Mouse (Mus musculus) embryonic facial prominence, embryonic 13.5 days (tissue): ENCODE results near the gene Poc1a. TPM values are rescaled to one million over a fixed set of nuclear protein-coding genes. Genes with fewer than 3 reads are reported as not detected.

Experiments
- ATAC-seq: fragments of 200-750 bp; cut with Nextera tagmentation; 2 replicates; pipeline ENCODE4 v1.8.0; 2017; ENCODE audit warnings: low read depth; ENCODE audit not compliant: insufficient number of reproducible peaks, insufficient read depth, low FRiP score, low TSS enrichment
- H3K27ac ChIP-seq: fragments of 300-500 bp; sonication (generic); 2 replicates; pipeline ENCODE4 v1.5.1; 2015; ENCODE audit warnings: moderate library complexity, mild to moderate bottlenecking, inconsistent platforms
- H3K27me3 ChIP-seq: fragments of 300-500 bp; sonication (generic); 2 replicates; pipeline ENCODE4 v1.6.1; 2015; ENCODE audit warnings: mild to moderate bottlenecking, inconsistent platforms
- H3K36me3 ChIP-seq: fragments of 300-500 bp; sonication (generic); 2 replicates; pipeline ENCODE4 v1.6.1; 2015; ENCODE audit warnings: mild to moderate bottlenecking, inconsistent platforms
- H3K4me1 ChIP-seq: fragments of 300-500 bp; sonication (generic); 2 replicates; pipeline ENCODE4 v1.6.1; 2015; ENCODE audit warnings: inconsistent platforms
- H3K4me2 ChIP-seq: fragments of 300-500 bp; sonication (generic); 2 replicates; pipeline ENCODE4 v1.6.1; 2015; ENCODE audit warnings: moderate library complexity, mild to moderate bottlenecking, inconsistent platforms
- H3K4me3 ChIP-seq: fragments of 300-500 bp; sonication (generic); 2 replicates; pipeline ENCODE4 v1.5.1; 2015; ENCODE audit warnings: mild to moderate bottlenecking, inconsistent platforms
- H3K9ac ChIP-seq: fragments of 300-500 bp; sonication (generic); 2 replicates; pipeline ENCODE4 v1.6.1; 2015; ENCODE audit warnings: mild to moderate bottlenecking, inconsistent platforms
- H3K9me3 ChIP-seq: fragments of 300-500 bp; sonication (generic); 2 replicates; pipeline ENCODE4 v1.6.1; 2016; ENCODE audit warnings: inconsistent platforms
- WGBS: fragments of 180-500 bp; shearing (Covaris S2); methylation state at CpG from one replicate; pipeline ENCODE4 v1.1.7; 2015; ENCODE audit warnings: mixed read lengths; 5-methylcytosine and 5-hydroxymethylcytosine counted together
- polyA plus RNA-seq: library from polyadenylated mRNA; unstranded; fragments of >200 nt; fragmentation: Nextera tagmentation; extraction: Ambion mirVana; gene quantifications from 2 replicates; pipeline ENCODE4 v1.2.1, GENCODE M21; 2015

The Poc1a gene
- polyA plus RNA-seq, result 22.9 and 26.0 TPM in 2 replicates

DNA sequence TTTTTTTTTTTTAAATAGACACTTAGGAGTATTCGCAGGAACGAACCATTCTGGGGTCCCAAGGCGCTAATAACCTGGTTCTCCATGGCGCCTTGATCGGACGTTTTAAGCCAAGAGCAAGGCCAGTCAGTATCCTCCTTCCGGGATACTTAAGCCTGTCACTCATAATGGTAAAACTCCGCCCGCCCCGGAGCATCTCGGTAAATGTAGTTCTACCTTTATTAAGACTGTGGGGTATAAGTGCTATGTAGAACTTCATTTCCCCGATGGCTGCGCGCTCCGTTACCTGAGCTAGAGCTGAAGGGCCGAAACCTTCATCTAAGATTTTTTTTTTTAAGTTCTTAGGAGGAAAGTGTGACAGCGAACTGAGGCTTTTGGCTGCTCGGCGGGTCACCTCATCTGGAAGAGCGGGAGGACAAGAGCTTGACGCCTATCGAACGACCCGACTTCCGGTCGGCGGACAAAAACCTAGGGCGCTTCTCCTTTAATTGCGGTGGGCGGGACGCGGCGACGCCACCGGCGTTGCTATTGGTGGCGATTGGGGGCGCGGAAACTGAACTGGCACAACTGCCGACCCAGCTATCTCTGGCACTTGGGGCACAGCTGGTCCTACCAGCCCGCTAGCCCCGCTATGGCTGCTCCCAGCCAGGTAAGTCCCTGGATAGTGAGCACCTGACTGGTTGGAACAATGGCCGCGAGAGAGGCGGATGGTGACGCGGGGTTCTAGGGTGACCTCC lies at the start of gene Poc1a:
Gene Poc1a, plus strand, starts transcription at position 254 of the 737 bp plus-strand sequence.
- Histone ChIP-seq H3K36me3 (peaks cover 22% of the 10 kb centered on the region), H3K9me3 (no peaks in the 10 kb centered on the region), H3K27me3 (no peaks in the 10 kb centered on the region), H3K9ac (peak within 1 kb of the TSS; percentile 75), H3K4me2 (peak within 1 kb of the TSS; percentile 93), H3K4me3 (peak within 1 kb of the TSS; percentile 68), H3K4me1 (peaks cover 14% of the 10 kb centered on the region), H3K27ac (peak within 1 kb of the TSS; percentile 66)
- under 1% methylated on average over 47 of the region's 47 CpGs for WGBS
- ATAC-seq, result peak; percentile 91

DNA sequence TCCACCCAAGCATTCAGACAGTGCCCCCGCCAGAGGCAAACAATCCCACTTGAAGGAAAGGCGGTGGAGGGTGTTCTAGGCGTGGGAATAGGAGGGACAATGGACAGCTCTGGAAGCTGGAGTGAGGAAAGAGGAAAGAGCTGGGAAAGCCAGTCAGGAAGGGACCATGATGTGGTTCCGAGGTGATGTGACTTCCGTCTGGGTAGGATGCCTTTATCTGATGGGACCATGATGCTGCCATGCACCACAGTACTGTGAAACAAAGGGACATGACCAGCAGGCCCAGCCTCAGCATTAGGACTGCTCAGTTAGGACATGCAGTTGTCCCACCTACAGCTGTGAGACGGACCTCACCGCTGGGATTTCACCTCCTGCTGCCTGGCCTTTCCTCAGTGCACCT lies 49.6 kb upstream of the Poc1a start:
- H3K36me3 ChIP-seq, result peaks cover 46% of the 10 kb centered on the region
- 84% methylated on average over 7 of the region's 7 CpGs for WGBS
- H3K27ac ChIP-seq, result no peak overlapping the region
- no peak overlapping the region for H3K9ac ChIP-seq
- no peak overlapping the region for H3K4me2 ChIP-seq
- H3K9me3 ChIP-seq, result no peaks in the 10 kb centered on the region
- H3K27me3 ChIP-seq, result peaks cover 4% of the 10 kb centered on the region
- H3K4me3 ChIP-seq, result no peak overlapping the region
- H3K4me1 ChIP-seq, result peaks cover 4% of the 10 kb centered on the region
- no peak for ATAC-seq

DNA sequence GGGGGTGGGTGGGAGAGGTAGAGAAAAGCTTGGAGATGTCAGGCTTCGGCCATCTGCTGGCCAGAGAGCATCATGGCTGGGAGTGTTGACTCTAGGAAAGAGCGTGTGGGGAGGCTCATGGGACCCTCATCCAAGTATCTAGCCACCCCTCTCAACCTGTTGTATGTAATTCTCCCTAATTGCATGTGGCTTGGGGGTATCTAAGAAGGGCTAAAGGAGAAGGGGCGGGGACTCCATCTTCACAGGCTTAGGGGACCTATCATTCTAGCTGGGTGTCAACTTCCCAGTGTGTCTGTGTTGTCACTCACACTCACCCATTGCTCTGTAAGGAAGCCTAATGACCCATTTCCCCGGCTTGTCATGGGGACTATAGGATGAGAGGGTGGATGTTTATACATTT lies 49.0 kb upstream of the Poc1a start:
- H3K4me3 ChIP-seq, result no peak overlapping the region
- no peaks in the 10 kb centered on the region; the same call in 1 of the 2 replicates for H3K4me1 ChIP-seq
- no peaks in the 10 kb centered on the region for H3K27me3 ChIP-seq
- no peak for ATAC-seq
- H3K9me3 ChIP-seq, result no peaks in the 10 kb centered on the region
- H3K4me2 ChIP-seq, result no peak overlapping the region
- peaks cover 52% of the 10 kb centered on the region for H3K36me3 ChIP-seq
- no peak overlapping the region for H3K9ac ChIP-seq
- H3K27ac ChIP-seq, result no peak overlapping the region
- WGBS, result 86% methylated on average over 4 of the region's 4 CpGs

DNA sequence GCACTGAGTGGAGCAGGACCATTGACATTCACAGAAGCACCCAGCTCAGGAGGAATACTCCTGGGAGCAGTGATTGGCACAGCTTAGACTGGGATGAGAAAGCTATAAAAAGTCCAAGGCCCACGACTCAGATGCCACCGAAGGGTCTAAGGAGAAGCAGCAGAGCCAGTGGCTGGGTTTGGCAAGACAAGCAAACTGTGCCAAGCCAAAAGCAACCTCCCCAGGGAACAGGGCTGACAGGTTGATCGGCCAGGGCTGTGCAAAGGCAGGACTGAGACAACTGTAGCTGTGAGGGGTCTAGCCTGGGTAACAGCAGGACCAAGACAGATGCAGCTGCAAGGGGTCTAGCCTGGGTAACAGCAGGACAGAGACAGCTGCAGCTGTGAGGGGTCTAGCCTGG lies 47.9 kb upstream of the Poc1a start:
- Histone ChIP-seq H3K9me3 (no peaks in the 10 kb centered on the region), H3K27ac (no peak overlapping the region), H3K9ac (no peak overlapping the region), H3K4me1 (no peaks in the 10 kb centered on the region; the same call in 1 of the 2 replicates), H3K4me3 (no peak overlapping the region), H3K36me3 (peaks cover 63% of the 10 kb centered on the region), H3K27me3 (no peaks in the 10 kb centered on the region), H3K4me2 (no peak overlapping the region)
- WGBS, result 88% methylated on average over 3 of the region's 3 CpGs
- ATAC-seq, result no peak

DNA sequence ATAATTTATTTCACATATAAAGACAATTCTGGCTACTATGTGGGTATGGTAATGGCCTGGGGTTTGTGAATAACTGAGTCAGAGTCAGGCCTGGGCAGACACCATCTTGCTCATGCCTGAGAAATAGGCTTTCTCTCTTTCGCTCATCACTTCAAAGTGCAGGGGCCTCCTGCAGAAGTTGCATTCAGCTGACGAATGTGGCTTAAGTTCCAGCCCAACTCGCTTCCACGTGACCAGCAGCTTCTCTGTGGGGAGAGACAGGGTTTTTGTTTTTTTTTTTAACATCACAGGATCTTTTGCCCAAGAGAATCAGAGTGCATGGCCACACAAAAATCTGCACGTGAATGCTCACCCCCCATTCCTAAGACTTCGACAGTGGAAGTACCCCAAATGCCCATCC lies 46.9 kb upstream of the Poc1a start:
- H3K36me3 ChIP-seq, result peaks cover 73% of the 10 kb centered on the region

DNA sequence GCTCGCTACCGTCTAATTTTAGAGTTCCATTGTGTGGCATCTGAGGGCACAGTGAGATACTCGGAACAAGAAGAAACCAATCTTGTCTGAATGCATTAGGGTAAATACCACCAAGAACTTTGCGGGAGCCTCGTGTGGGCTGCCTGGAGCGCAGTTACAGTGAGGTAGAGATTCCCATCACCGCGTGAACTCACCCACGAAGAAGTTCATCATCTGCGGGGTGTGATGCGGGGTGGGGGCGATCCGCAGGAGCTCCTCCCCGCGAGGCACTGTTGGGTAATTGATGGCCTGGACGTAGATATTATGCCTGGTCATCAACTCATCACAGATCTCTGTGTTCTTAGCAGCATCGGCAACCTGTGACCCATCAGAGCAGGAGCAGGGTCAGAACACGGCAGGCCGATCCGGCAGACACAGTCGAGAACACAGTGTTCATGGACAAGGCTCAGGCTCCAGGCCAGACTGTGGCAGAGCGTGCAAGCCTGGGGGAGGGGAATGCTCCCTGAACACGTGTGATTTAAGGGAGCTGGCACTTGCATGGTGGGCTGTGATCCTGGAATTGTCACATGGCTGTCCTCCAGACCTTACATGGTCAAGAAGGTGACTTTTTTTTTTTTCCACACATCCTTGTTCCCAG lies 45.5 kb upstream of the Poc1a start:
- Histone ChIP-seq H3K9me3 (no peaks in the 10 kb centered on the region), H3K9ac (no peak overlapping the region), H3K4me3 (no peak overlapping the region), H3K4me2 (no peak overlapping the region), H3K27ac (no peak overlapping the region), H3K36me3 (peaks cover 87% of the 10 kb centered on the region), H3K27me3 (no peaks in the 10 kb centered on the region), H3K4me1 (no peaks in the 10 kb centered on the region; the same call in 1 of the 2 replicates)
- ATAC-seq, result no peak
- WGBS, result 89% methylated on average over 23 of the region's 23 CpGs

More for the DNA sequence above, 46.9 kb upstream of the Poc1a start:
- Histone ChIP-seq H3K27ac (no peak overlapping the region), H3K4me1 (no peaks in the 10 kb centered on the region; the same call in 1 of the 2 replicates), H3K4me3 (no peak overlapping the region), H3K27me3 (no peaks in the 10 kb centered on the region), H3K9me3 (no peaks in the 10 kb centered on the region), H3K4me2 (no peak overlapping the region), H3K9ac (no peak overlapping the region)
- no peak for ATAC-seq
- 83% methylated on average over 6 of the region's 6 CpGs for WGBS

DNA sequence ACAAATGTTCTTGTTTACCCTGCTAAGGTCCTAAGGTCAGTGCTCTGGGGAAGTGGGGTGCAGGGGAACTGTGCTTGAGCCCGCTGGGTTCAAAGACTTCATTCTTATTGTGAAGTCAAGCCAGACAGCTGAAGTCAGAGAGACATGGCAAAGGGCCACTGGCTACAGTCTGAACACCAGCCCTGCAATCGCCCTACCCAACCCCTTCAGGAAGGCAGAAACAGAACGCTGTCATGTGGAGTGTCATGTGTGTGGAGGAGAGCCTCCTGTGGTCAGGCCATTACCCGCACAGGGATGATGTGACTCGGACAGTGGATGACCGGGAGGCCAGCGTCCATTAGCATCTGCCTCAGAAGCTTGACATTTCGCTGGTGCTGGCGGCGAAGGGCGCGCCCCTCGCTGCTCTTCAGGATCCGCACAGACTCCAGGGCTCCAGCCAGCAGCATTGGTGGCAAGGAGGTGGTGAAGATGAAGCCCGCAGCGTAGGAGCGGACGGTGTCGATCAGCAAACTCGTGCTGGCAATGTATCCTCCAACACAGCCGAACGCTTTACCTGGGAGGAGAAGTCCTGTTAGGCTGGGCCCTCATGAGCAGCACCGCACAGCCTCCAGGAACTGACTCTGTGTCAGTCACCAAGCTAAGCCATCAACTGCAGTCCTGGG lies 44.6 kb upstream of the Poc1a start:
- H3K9ac ChIP-seq, result no peak overlapping the region
- ATAC-seq, result no peak
- H3K27ac ChIP-seq, result 0 out of 2 replicates have a peak overlapping the region, but pooled peaks have one; percentile 11
- no peaks in the 10 kb centered on the region for H3K9me3 ChIP-seq
- WGBS, result 90% methylated on average over 23 of the region's 23 CpGs
- no peaks in the 10 kb centered on the region for H3K27me3 ChIP-seq
- H3K4me1 ChIP-seq, result no peaks in the 10 kb centered on the region
- H3K4me2 ChIP-seq, result no peak overlapping the region
- peaks cover 96% of the 10 kb centered on the region for H3K36me3 ChIP-seq
- no peak overlapping the region for H3K4me3 ChIP-seq

DNA sequence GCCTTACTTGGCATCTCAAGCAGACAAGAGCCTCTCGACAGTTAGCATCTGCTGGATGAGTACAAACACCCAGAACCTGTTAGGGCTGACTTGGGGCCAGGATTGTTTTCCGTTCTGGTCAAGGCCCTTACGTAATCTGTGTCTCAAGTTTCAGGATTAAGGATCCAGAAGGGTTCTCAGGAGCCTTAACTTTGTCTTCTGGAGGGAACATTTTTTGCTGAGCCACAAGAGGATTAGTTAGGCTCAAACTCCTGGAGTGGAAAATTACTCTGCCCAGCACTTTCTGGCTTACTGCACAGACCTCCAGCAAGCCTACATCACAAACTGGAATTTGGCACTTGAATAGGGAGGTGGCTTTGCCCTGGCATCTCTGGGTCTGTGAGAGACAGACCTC lies 44.0 kb upstream of the Poc1a start:
- H3K27me3 ChIP-seq, result no peaks in the 10 kb centered on the region
- 62% methylated on average over 3 of the region's 3 CpGs for WGBS
- no peaks in the 10 kb centered on the region for H3K9me3 ChIP-seq
- H3K4me3 ChIP-seq, result no peak overlapping the region
- H3K27ac ChIP-seq, result no peak overlapping the region
- no peak overlapping the region for H3K9ac ChIP-seq
- no peaks in the 10 kb centered on the region for H3K4me1 ChIP-seq
- ATAC-seq, result no peak
- H3K4me2 ChIP-seq, result no peak overlapping the region
- H3K36me3 ChIP-seq, result peaks cover 100% of the 10 kb centered on the region

DNA sequence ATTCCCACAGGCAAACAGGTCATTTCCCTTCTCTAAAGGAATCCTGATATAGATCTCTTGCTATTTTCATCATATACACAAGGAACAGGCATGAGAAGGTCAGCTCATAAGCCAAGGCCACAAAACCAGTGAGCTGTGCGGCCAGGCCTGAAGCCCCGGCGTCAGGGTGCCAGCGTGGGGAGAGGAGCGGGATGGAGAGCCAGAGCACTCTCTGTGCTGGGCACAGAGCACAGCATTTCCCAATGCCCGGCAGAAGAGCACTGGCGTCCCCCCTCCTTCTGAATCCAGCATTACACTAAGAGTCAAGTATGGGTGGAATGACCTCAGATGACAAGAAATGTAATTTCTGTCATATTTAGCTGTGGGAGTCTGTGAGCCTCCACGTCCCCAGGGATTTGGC lies 43.5 kb upstream of the Poc1a start:
- H3K27me3 ChIP-seq, result no peaks in the 10 kb centered on the region
- no peak overlapping the region for H3K4me2 ChIP-seq
- no peak overlapping the region for H3K27ac ChIP-seq
- no peaks in the 10 kb centered on the region for H3K9me3 ChIP-seq
- no peaks in the 10 kb centered on the region for H3K4me1 ChIP-seq
- 88% methylated on average over 8 of the region's 8 CpGs for WGBS
- peaks cover 100% of the 10 kb centered on the region for H3K36me3 ChIP-seq
- no peak for ATAC-seq
- no peak overlapping the region for H3K4me3 ChIP-seq
- no peak overlapping the region for H3K9ac ChIP-seq

DNA sequence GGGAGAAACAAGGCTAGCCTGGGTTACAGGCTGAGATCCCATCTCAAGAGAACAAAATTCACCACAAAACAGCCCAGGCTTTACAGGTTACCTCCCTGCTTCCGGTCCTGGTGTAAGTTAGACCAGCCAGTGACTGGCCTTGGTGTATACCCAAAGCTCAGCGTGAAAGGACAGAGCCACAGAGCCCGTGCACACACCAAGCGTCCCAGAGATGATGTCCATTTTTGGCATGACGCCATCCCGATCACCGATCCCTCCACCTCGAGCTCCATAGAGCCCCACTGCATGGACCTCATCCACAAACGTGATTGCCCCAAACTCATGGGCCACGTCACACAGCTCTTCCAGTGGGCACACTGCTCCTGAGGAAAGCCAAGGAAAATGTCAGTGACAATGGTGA lies 43.0 kb upstream of the Poc1a start:
- Histone ChIP-seq H3K4me2 (no peak overlapping the region), H3K9me3 (no peaks in the 10 kb centered on the region), H3K4me3 (no peak overlapping the region), H3K4me1 (no peaks in the 10 kb centered on the region), H3K27me3 (no peaks in the 10 kb centered on the region), H3K27ac (no peak overlapping the region), H3K36me3 (peaks cover 100% of the 10 kb centered on the region), H3K9ac (no peak overlapping the region)
- ATAC-seq, result no peak
- WGBS, result 92% methylated on average over 10 of the region's 10 CpGs

DNA sequence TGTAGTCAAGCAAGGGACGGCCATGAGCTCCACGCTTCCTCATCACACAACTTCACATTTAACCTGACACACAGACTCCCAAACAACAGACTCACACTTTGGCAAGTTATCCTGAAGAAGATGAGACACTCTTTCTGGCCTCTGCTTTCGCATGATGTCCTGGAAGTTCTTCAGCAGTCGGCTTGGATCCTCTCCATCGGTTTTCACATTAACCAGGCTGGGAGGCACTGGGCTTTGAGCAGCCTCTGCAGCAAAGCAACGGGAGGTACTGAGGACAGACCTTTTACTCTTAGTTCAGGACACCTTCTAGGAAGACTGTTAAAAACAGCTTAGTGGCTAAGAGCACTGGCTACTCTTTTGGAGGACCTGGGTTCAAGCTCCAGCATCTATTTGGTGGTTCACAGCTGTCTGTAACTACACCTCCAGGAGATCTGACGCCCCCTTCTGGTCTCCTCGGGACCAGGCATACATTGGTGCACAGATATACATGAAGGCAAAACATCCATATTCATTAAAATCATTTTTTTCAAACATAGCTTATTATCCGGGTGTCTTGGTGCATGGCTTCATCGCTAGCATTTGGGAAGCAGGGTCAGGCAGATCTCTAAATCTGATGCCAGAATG lies 39.2 kb upstream of the Poc1a start:
- Histone ChIP-seq H3K4me3 (no peak overlapping the region), H3K27me3 (no peaks in the 10 kb centered on the region), H3K27ac (no peak overlapping the region), H3K9ac (no peak overlapping the region), H3K9me3 (no peaks in the 10 kb centered on the region), H3K4me1 (peaks cover 7% of the 10 kb centered on the region), H3K36me3 (peaks cover 73% of the 10 kb centered on the region), H3K4me2 (no peak overlapping the region)
- ATAC-seq, result no peak
- 91% methylated on average over 10 of the region's 10 CpGs for WGBS
